Mouse (Mus musculus) adrenal gland, postnatal 25 days (tissue): Measurements from ENCODE around the gene Hist1h2bc. TPM values are rescaled to one million over a fixed set of nuclear protein-coding genes. Genes with fewer than 3 reads are reported as not detected.
"Not testable (repeated sequence)": the region's sequence is repeated elsewhere in the genome, so short reads cannot be mapped to it uniquely, and the experiment has no call there.

Experiments used
- DNase-seq: peaks from one replicate; pipeline ENCODE4 v3.0.0; 2021; ENCODE audit warnings: mixed read lengths
- long read RNA-seq: library from polyadenylated mRNA; stranded (forward); transcript quantifications from one replicate; pipeline ENCODE4 v2.0.0, GENCODE M21; 2021
- total RNA-seq: library from RNA; stranded (reverse); gene quantifications from 2 replicates; pipeline ENCODE4 v1.2.3, GENCODE M21; 2021

The Hist1h2bc gene
- 193 and 227 TPM in 2 replicates for total RNA-seq
- long read RNA-seq, transcript Hist1h2bc-201 (2 exons, 1,156 nt), result major isoform, 148 of 185 reads
- long read RNA-seq, partial matches to known transcripts, result 35 of 185 reads
- long read RNA-seq, other reads (novel, unspliced or antisense), result 2 of 185 reads

DNA sequence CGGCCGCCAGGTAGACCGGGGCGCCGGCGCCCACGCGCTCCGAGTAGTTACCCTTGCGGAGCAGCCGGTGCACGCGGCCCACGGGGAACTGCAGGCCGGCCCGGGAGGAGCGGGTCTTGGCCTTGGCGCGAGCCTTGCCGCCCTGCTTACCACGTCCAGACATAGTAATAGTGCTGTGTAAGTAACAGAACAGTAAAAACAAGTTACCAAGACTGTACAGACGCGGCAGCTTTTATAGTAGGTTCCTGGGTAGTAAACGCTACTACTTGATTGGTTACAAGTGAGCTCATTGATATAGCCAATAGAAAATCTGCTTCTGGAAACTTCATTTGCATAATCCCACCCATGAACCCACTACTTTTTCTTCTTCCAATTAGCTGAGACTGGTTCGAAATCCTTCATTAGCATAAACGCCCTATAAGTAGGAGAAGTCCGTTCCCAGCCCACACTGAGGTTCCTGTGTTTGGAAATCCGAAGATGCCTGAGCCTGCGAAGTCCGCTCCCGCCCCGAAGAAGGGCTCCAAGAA, at the start of gene Hist1h2bc, which contains the start of gene Hist1h2ac:
Gene Hist1h2bc (plus strand): TSS at position 445 of the 527 bp plus-strand sequence.
Gene Hist1h2ac (minus strand): TSS at position 194 of the 527 bp plus-strand sequence.
- DNase-seq, result peak; percentile 72

DNA sequence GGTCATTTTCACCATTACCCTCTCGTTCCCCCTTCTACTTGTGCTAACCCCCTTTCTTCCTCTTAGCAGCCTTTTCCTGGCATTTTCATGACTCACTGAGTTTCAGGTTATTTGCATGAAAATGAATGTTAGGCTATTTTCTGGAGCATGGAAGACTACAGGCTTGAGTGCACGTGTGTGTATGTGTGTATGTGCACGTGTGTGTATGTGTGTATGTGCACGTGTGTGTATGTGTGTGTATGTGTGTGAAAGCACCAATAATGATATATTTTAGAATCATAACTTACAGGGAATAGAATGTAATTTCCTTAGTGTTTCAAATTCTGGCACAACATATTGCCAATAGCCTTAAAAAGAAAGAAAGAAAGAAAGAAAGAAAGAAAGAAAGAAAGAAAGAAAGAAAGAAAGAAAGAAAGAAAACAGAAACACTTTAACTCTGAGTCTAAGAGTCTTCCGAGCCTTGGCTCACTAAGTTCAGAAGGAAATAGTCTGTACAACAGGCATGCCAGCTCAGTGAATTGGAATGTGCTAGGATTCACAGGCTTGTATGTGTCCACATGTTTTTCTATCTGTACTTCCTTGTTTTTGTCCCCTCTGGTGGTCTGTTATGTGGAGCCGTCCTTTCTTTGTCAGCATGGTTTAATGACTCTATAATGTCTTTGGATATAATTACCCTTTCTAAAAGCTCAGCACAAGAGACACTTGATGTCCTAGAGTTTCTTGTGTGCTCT, 24.2 kb upstream of the Hist1h2bc start:
- no peak for DNase-seq

DNA sequence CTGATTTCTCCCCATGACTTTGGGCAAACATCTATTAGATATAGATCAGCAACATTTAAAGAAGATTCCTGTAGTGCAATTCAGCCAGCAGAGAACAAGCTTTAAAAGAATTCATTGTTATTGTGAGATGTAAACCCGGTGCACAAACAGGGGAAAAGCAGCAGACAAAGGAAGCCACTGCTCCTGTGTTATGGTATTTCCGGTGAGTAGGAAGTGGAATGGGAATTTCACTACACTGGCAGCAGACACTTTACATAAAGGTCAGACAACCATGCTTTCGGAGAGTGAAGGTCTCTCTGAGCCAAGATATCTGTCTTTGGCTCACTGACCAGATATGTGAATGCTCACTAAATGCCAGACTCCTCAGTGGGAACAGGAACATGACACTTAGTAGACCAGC, 21.5 kb upstream of the Hist1h2bc start:
- DNase-seq, result no peak

DNA sequence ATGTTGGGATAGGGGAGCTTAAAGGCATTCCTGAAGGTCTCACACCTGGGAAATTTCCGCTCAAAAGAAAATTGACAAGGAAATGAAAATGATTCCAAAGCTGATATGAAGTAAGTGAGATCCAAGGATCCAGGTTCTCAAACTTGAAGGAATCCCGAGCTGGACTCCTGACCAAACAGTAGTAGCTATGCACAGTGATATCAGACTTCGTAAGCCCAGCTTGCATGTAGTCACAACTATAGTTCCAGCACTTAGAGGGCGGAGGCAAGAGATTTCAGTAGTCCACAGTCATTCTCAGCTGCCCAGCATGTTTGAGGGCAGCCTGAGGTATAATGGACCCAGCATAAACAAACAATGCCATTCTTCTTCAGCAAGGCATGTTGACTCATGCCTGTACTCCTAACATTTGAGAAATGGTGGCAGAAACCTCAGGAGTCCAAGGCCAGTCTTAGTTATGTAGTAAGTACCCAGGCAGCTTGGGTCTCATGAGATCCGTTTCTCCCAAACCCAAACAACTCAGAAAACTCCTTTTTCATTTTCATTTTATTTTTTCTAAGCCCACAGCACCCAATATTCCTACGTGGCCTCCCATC, 1.9 kb upstream of the Hist1h2bc start:
- DNase-seq, result no peak

DNA sequence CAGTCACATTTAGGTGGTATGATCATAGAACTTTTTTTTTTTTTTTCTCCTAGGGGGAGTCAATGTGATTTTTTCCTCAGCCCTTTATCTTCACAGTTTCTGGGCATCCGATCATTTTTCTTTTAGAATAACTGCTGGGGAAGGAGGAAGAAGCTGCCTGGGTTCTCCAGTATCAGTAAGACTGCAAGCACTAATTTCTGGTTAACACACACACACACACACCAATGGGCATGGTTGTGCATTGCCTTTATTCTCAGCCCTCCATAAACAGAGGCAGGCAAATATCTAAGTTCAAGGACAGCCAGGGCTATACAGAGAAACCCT, 1.4 kb upstream of the Hist1h2bc start:
- no peak for DNase-seq

GRCm38 (mm10) chr13:23682947-23683754, 848 bp upstream of the Hist1h2bc start:
- not testable (repeated sequence) for DNase-seq

DNA sequence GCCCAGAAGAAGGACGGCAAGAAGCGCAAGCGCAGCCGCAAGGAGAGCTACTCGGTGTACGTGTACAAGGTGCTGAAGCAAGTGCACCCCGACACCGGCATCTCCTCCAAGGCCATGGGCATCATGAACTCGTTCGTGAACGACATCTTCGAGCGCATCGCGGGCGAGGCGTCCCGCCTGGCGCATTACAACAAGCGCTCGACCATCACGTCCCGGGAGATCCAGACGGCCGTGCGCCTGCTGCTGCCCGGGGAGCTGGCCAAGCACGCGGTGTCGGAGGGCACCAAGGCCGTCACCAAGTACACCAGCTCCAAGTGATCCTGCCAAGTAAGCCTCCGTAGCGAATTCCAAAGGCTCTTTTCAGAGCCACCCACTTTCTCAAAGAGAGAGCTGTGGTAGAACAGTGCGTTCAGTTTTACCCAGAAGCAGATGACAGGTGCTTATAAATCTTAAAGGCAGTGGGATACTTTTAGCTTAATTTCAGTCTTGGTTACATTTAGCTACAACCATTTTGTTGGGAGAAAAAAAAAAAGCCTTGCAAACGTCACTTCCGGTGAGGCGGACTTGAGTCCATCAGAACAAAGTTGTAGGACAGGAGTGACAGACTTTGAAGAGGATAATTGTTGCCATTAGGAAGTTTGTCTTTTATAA, 421 bp downstream of the Hist1h2bc start:
- not testable (repeated sequence) for DNase-seq

GRCm38 (mm10) chr13:23685121-23685861, 1.3 kb downstream of the Hist1h2bc start:
- no peak for DNase-seq

- no peak for DNase-seq
Measured at GRCm38 (mm10) chr13:23685966-23686365, 2.0 kb downstream of the Hist1h2bc start.

DNA sequence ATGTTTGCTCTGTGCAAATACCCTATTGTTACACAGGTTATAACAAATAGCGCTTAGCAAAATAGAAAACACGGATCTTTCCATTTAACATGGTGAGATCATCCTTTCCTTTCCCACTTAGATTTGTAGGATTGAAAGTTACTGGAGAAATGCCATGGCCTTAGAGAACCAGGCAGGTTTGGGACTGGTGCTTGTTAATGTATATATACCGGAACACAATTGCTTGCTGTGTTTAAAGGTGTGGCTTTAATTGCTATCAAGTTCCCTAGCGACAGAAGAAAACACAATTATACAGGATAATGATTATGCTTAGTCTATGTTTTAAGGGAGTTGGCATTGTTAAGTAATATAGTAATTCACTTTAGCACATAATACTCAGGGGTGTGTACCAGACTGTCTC, 3.2 kb downstream of the Hist1h2bc start:
- no peak for DNase-seq

- DNase-seq, result no peak
Measured at GRCm38 (mm10) chr13:23687907-23688306, 3.9 kb downstream of the Hist1h2bc start.

GRCm38 (mm10) chr13:23688956-23689355, 5.0 kb downstream of the Hist1h2bc start:
- DNase-seq, result no peak

GRCm38 (mm10) chr13:23689459-23689858, 5.5 kb downstream of the Hist1h2bc start:
- no peak for DNase-seq

- DNase-seq, result no peak
Measured at GRCm38 (mm10) chr13:23693856-23694440, 9.9 kb downstream of the Hist1h2bc start.

DNA sequence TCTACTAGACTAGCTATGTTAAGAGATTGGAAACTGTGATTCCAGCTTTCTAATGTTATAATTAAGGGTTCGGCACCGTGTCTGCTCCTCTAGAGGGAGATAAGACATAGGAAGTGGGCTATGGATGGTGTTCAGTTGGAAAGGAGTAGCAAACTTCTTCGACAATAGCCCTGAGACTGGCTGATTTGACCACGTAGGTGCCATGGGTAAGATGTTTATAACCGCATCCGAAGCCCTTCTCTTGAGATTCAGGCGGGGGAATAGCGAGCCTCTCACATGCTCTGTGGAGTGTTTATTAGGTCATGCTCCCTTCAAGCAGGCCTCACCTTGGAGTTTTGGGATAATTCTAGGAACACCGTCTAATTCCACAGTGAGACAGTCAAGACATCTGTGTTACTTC, 11.0 kb downstream of the Hist1h2bc start:
- no peak for DNase-seq

- no peak for DNase-seq
Measured at GRCm38 (mm10) chr13:23695514-23695913, 11.5 kb downstream of the Hist1h2bc start, which contains the start of gene Hist1h1t. Gene Hist1h1t (plus strand): TSS chr13:23695814.

GRCm38 (mm10) chr13:23696061-23696474, 12.1 kb downstream of the Hist1h2bc start:
- no peak for DNase-seq

- DNase-seq, result peak; percentile 36
Measured at GRCm38 (mm10) chr13:23697491-23698299, 13.7 kb downstream of the Hist1h2bc start.

DNA sequence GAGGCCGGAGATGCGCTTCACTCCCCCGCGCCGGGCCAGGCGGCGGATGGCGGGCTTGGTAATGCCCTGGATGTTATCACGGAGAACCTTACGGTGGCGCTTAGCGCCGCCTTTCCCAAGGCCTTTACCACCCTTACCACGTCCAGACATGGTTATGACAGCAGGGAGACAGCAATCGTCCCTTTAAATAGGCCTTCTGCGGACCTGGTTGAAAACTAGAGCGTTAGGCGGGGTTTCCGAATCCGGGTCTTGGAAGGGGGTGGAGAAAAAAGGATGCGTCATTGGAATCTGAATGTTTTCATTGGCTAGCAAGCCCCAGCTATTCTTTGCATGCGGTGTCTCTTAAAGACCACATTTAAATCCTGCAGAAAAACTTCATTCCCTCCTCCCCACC, 14.3 kb downstream of the Hist1h2bc start, which contains the start of gene Hist1h4c:
Gene Hist1h4c (minus strand): TSS at position 155 of the 394 bp plus-strand sequence.
- DNase-seq, result peak; percentile 95

DNA sequence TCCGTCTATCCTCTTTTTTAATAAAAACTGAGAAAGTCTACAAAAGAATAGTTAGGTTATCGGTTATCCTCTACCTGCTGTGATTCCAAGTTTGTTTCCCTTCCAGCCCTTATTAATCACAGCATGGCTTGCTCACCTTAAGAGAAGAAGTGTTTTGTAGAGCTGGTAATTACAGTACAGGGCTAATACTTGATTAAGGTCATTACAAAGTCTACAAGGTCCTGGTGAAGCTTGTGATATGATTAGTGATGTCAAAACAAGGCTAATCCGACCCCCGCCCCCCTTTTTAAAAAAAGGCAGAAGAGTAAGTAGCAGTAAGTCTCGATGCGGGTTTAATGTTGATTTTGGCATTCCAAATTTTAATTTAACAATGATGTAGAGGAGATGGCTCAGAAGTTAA, 15.0 kb downstream of the Hist1h2bc start:
- no peak for DNase-seq
